Mouse (Mus musculus) neural tube, embryonic 14.5 days (tissue): ENCODE measurements around the gene AB124611. TPM values are rescaled to one million over a fixed set of nuclear protein-coding genes. Genes with fewer than 3 reads are reported as not detected.

Experiments used
- microRNA-seq: library from miRNA; unstranded; fragments of <30 nt; microRNA quantifications from one replicate; pipeline ENCODE4, GENCODE M21; 2016
- polyA plus RNA-seq: library from polyadenylated mRNA; unstranded; fragments of >200 nt; fragmentation: Nextera tagmentation; extraction: Ambion mirVana; gene quantifications from 2 replicates; pipeline ENCODE4 v1.2.1, GENCODE M21; 2014

The AB124611 gene
- polyA plus RNA-seq, 1 experiment from 2014 or later: 2.5 TPM

Small RNA genes lying within 50 kb of the gene (microRNA-seq; reads per million reads assigned to microRNA genes)
- not detected for gene Mir199a-1

Other genes starting within 250 kb of the AB124611 start
- gene Kri1, start 238.2 kb upstream of the AB124611 start, polyA plus RNA-seq: 14.2 and 16.4 TPM in 2 replicates
- 113 and 125 TPM in 2 replicates for gene Cdkn2d, start 234.8 kb upstream of the AB124611 start, polyA plus RNA-seq
- 1.1 and 2.3 TPM in 2 replicates for gene Ap1m2, start 213.8 kb upstream of the AB124611 start, polyA plus RNA-seq
- gene Slc44a2, start 205.5 kb upstream of the AB124611 start, polyA plus RNA-seq: 67.7 and 75.1 TPM in 2 replicates
- gene Ilf3, start 158.3 kb upstream of the AB124611 start, polyA plus RNA-seq: 210 and 222 TPM in 2 replicates
- 43.7 and 48.9 TPM in 2 replicates for gene Qtrt1, start 114.3 kb upstream of the AB124611 start, polyA plus RNA-seq
- gene Dnm2, start 101.3 kb upstream of the AB124611 start, polyA plus RNA-seq: 53.1 and 59.4 TPM in 2 replicates
- 42.2 and 45.7 TPM in 2 replicates for gene Tmed1, start 15.9 kb upstream of the AB124611 start, polyA plus RNA-seq
- 30.1 and 36.4 TPM in 2 replicates for gene Carm1, start 20.7 kb downstream of the AB124611 start, polyA plus RNA-seq
- 73.0 and 77.5 TPM in 2 replicates for gene Timm29, start 66.5 kb downstream of the AB124611 start, polyA plus RNA-seq
- gene Yipf2, start 66.7 kb downstream of the AB124611 start, polyA plus RNA-seq: 20.3 and 21.8 TPM in 2 replicates
- 138 and 152 TPM in 2 replicates for gene Smarca4, start 90.0 kb downstream of the AB124611 start, polyA plus RNA-seq
- gene Ldlr, start 197.3 kb downstream of the AB124611 start, polyA plus RNA-seq: 7.3 and 8.3 TPM in 2 replicates
- 11.2 and 12.5 TPM in 2 replicates for gene Spc24, start 234.1 kb downstream of the AB124611 start, polyA plus RNA-seq